Mouse (Mus musculus) brown adipose tissue, adult 24 weeks (tissue): ENCODE results near the gene Ppt1. TPM values are rescaled to one million over a fixed set of nuclear protein-coding genes. Genes with fewer than 3 reads are reported as not detected.

Experiments
- H3K27ac ChIP-seq: fragments of 200-500 bp; replicated peaks from 2 replicates; pipeline ENCODE4 v1.5.1; 2012; ENCODE audit warnings: low read depth, mild to moderate bottlenecking, low read length
- H3K4me1 ChIP-seq: fragments of 200-500 bp; 2 replicates; pipeline ENCODE4 v1.6.1; 2012; ENCODE audit warnings: low read length, mixed read lengths; ENCODE audit not compliant: control insufficient read depth, insufficient read depth, insufficient read length
- H3K4me3 ChIP-seq: fragments of 200-500 bp; 2 replicates; pipeline ENCODE4 v1.5.1; 2012; ENCODE audit warnings: low read depth, mild to moderate bottlenecking, low read length, moderate library complexity; ENCODE audit not compliant: insufficient read depth
- polyA plus RNA-seq: library from polyadenylated mRNA; stranded (reverse); fragments of >200 nt; gene quantifications from 2 replicates; pipeline ENCODE4 v1.2.4, GENCODE M21; 2012; ENCODE audit not compliant: missing spikeins, insufficient read depth, insufficient read length

The Ppt1 gene
- polyA plus RNA-seq, 1 experiment, result 37.7 TPM

DNA sequence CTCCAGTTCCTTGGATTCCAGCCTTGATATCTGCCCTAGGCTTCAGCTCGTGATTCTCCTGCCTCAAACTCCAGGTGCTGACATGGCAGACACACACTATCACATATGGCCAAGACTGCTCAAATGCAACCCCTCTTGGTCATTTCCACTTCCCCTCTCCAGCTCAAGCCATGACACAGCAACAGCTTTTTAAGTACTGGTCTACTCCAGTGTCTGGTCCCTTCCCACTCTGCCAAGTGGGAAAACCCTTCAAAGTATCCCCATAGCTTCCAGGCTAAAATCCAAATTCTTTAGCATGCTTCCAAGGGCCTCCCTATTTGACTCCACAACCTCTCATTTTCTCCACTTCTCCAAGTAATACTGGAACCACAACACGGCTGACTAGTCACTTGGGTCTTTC is 48.0 kb downstream of the Ppt1 start:
- H3K27ac ChIP-seq, result peak overlapping the region; percentile 88; the same call in 1 of the 2 replicates
- H3K4me1 ChIP-seq, result peaks cover 22% of the 10 kb centered on the region; the same call in 1 of the 2 replicates
- H3K4me3 ChIP-seq, result peak overlapping the region; percentile 83

DNA sequence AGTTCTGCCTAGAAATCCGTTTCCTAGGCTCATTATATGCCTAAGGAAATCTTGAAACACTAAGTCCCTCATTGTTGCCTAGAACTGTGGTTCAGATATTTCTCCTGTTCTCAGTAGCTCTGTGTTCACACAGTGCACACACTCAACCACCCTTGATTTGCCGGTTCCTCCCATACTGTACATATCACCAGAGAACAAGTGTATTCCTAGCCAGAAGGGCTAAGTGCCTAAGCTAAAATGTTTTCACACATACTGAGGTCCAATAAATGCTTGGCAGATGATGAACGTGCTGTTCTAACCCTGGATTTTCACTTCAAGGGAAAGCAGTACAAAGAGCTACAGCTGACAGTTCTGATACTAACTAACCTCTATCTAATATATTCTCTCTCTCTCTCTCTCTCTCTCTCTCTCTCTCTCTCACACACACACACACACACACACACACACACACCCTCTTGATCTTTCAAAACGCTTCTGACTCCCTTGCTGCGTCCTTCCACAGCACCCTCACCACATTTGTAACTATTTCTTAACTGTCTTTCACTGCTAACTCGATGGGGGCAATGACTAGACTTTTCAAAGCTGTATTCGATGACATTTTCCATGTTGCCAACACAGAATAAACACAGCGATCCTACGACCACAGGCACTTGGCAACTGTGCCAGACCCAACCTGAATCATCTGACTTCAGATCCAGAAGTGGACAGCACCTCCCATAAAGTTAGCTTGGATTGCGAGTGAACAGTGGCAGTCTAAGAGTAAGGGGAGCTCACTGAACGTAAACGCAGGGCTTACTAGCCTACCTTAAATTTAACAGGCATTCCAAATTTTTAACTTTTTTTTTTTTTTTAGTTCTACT is 48.7 kb downstream of the Ppt1 start:
- H3K4me1 ChIP-seq, result peaks cover 22% of the 10 kb centered on the region; the same call in 1 of the 2 replicates
- peak overlapping the region; percentile 88 for H3K27ac ChIP-seq
- peak overlapping the region; percentile 83 for H3K4me3 ChIP-seq

DNA sequence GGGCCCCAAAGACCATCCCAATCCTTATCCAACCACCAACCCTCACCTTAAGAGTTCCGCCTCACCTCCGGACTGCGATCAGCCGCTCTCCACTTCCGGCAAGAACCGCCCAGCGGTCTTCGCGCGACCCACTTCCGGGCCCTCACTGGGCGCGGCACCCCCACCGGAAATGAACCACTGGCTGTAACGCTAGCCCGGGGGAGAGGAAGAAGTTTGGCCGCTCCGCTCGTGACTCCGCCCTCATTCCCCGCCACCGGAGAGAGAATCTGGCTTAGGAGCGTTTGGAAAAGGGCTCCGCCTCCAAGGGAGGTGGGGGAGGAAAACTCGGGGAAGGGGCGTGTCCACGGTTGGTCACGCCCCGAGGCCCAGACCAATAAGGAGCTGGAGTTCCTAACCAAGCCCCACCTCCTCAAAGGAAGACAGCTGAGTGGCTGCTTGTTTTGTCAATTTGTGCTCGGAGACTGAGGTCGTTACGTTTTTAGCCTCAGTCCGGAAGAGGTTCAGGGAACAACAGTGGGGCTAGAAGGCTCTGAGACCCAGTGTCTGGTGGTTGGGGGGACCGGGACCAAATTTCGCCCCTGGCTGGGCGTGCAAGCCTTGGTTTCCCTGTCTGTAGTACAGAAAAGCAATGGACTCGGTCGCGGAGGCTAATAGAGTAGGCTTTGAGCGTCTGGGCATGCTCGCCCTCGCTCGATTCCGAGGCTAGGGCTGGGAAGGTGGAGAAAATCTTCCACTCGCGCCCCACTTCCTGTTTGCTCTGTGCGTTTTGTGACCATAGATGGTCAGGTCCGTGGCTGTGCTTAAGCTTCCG is 49.9 kb downstream of the Ppt1 start, which contains the start of gene Cap1:
Cap1 (minus strand) TSS at position 289 of the 811 bp plus-strand sequence.
- Histone ChIP-seq H3K4me1 (peaks cover 16% of the 10 kb centered on the region; the same call in 1 of the 2 replicates), H3K27ac (peak within 1 kb of the TSS; percentile 100), H3K4me3 (peak within 1 kb of the TSS; percentile 83)

GRCm38 (mm10) chr4:122886579-122887254 is 50.7 kb downstream of the Ppt1 start:
- peak overlapping the region; percentile 78 for H3K4me3 ChIP-seq
- peak overlapping the region; percentile 100 for H3K27ac ChIP-seq
- peaks cover 14% of the 10 kb centered on the region; the same call in 1 of the 2 replicates for H3K4me1 ChIP-seq

- Histone ChIP-seq H3K4me1 (peaks cover 12% of the 10 kb centered on the region; the same call in 1 of the 2 replicates), H3K27ac (peak overlapping the region; percentile 100), H3K4me3 (0 out of 2 replicates have a peak overlapping the region, but pooled peaks have one; percentile 78)
Observed at GRCm38 (mm10) chr4:122887336-122887735, 51.3 kb downstream of the Ppt1 start.

GRCm38 (mm10) chr4:122890881-122891481 is 54.9 kb downstream of the Ppt1 start:
- no peak overlapping the region for H3K27ac ChIP-seq
- no peaks in the 10 kb centered on the region for H3K4me1 ChIP-seq
- H3K4me3 ChIP-seq, result no peak overlapping the region

DNA sequence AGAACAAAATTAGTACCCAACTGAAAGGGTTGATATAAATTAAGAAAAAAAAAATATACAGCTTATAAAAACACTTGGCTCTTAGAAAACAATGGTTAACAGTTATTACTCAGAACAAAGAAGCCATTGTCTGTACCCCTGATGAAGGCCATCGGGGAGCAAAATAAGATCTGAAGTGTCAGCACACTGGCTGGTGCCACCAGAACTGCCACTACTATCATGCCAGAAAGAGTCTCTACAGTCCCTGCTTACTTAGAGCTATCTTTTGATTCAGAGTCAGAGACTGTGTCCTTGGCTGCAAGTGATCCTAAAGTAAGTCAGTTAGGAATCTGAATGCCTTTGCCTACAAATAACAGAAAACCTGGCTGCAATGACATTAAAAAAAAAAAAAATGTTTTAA is 55.6 kb downstream of the Ppt1 start:
- no peaks in the 10 kb centered on the region for H3K4me1 ChIP-seq
- H3K4me3 ChIP-seq, result no peak overlapping the region
- H3K27ac ChIP-seq, result no peak overlapping the region

- H3K4me3 ChIP-seq, result no peak overlapping the region
- H3K4me1 ChIP-seq, result no peaks in the 10 kb centered on the region
- no peak overlapping the region for H3K27ac ChIP-seq
Observed at GRCm38 (mm10) chr4:122892157-122892556, 56.1 kb downstream of the Ppt1 start.

DNA sequence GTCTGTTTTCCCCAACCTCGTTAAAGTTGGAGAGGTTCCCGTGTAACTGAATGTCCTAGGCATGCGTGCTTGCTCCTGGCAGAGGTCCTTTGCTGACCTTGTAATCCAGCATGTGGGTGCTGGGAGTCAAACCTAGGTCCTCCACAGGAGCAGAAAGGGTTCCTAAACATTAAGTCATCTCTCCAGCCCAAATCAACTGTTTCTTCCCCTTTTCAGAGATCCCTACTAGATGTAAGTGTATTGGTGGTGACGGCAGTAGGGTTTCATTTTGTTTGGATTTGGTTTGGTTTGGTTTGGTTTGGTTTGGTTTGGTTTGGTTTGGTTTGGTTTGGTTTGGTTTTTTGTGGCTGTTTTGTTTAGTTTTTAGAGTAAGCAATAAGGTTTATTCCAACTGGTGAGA is 61.7 kb downstream of the Ppt1 start:
- Histone ChIP-seq H3K27ac (no peak overlapping the region), H3K4me3 (no peak overlapping the region), H3K4me1 (no peaks in the 10 kb centered on the region)

DNA sequence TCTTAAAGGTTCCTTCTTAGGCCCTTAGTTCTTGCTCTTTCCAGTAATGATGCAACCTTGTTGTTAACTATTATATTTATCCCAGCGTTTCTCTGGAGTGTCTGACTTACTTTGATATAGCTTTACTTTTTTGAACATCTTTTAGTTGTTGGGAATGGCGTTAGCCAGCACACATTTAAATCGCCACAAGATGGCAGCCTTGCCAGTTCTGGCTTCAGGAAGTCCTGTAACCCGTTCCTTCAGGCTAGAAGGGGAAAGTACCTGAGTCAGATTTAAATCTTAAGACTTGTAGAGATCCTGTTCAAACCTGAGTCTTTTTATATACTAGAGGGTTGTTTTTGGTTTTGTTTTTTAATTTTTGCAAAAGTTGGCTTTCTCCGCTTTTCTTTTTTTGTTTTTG is 62.3 kb downstream of the Ppt1 start:
- Histone ChIP-seq H3K27ac (no peak overlapping the region), H3K4me3 (no peak overlapping the region), H3K4me1 (no peaks in the 10 kb centered on the region)

DNA sequence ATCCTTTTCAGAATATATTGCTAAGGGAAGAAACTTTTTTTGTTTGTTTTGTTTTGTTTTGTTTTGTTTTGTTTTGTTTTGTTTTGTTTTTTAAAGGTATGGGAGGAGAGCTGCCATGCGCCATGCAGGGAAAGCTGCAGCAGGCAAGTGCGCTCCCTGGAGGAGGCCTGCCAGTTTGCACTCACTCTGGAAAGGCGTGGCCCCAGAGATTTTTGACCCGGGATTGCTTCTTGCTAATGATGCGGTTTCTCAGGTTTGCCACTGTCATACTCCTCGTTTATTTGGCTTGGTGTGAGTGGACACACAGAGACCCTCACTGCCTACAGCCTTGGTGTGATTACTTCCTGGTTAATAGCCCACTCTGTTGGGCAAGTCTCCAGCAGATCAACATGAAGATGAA is 66.1 kb downstream of the Ppt1 start:
- Histone ChIP-seq H3K4me3 (no peak overlapping the region), H3K4me1 (no peaks in the 10 kb centered on the region), H3K27ac (no peak overlapping the region)

DNA sequence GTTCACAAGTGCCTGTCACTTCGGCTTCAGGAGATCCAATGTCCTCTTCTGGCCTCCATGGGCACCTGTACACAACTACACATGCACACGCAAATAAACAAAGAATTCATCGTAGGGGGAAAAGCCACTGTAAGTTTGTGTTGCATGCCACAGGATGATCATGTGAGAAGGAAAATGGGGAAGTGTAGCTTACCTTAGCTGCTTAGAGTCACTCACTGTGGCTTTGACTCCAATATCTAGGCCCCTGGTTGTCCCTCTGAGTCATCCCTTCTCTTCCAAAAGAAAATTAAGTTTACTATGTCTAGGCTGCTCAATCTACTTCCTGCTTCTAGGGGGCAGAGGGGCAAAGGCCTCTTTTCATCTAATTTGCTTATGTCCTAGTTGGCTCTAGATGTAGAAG is 67.7 kb downstream of the Ppt1 start:
- Histone ChIP-seq H3K4me1 (no peaks in the 10 kb centered on the region), H3K4me3 (no peak overlapping the region), H3K27ac (no peak overlapping the region)

DNA sequence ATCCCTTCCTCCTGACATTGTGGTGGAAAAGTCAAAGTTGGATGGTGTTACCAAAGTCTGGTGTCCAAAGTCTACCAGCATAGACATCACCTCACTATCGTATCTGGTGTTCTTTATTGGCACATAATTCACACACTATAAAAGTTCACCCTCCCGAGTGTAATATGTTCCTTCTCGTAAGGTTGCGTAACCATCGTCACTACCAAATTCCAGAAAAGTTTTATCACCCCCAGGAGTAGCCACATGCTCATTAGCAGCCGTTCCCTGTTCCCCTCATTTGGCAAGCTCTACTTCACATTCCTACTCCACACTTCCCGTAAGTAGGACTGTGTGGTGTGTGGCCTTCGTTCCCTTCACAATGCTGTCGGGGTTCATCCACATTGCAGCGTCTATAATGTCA is 69.3 kb downstream of the Ppt1 start:
- Histone ChIP-seq H3K27ac (no peak overlapping the region), H3K4me3 (no peak overlapping the region), H3K4me1 (no peaks in the 10 kb centered on the region)
